Mouse (Mus musculus): ENCODE measurements around the gene Lysmd2. TPM values are rescaled to one million over a fixed set of nuclear protein-coding genes. Genes with fewer than 3 reads are reported as not detected.
"Not testable (repeated sequence)": the region's sequence is repeated elsewhere in the genome, so short reads cannot be mapped to it uniquely, and the experiment has no call there.

The Lysmd2 gene
- total and polyA plus RNA-seq, 3 experiments = not detected

- no peak overlapping the region for H3K27ac ChIP-seq (ENCODE audit: control insufficient read depth, low read depth, low read length)
- no peak for TF ChIP-seq MYB (IDR thresholded peaks at IDR 0.05; ENCODE audit: low read depth, low read length)
- TF ChIP-seq GATA1 (IDR thresholded peaks at IDR 0.05; ENCODE audit: low read depth, low read length) = peak; percentile 38; the same call in 1 of the 2 replicates
- H3K9me3 ChIP-seq (replicated peaks; ENCODE audit: insufficient read depth, low read length) = no peaks in the 10 kb centered on the region
- peaks cover 0 to 5% of the 10 kb centered on the region in 2 experiments; a peak in 1 of 4 replicates for H3K4me1 ChIP-seq (ENCODE audit: control insufficient read depth in 1 of 2, insufficient read depth in 2 of 2, low read length in 2 of 2)
- H3K79me2 ChIP-seq (ENCODE audit: control insufficient read depth, insufficient read depth, low read length, poor library complexity) = no peaks in the 10 kb centered on the region
- no peak overlapping the region for H3K9ac ChIP-seq (ENCODE audit: control insufficient read depth, low read depth, low read length, poor library complexity, severe bottlenecking)
- H3K27me3 ChIP-seq (ENCODE audit: control insufficient read depth in 1 of 2, insufficient read depth in 2 of 2, low read length in 2 of 2) = no peaks in the 10 kb centered on the region
- H3K4me3 ChIP-seq (ENCODE audit: control insufficient read depth in 1 of 2, insufficient read depth in 1 of 2, low read depth in 2 of 2, low read length in 2 of 2) = no peak overlapping the region
- peak; percentile 6 for DNase-seq (ENCODE audit: low read depth, low spot score)
- no peaks in the 10 kb centered on the region for H3K36me3 ChIP-seq (ENCODE audit: control insufficient read depth in 1 of 2, insufficient read depth in 2 of 2, low read length in 2 of 2)
These were observed 28.7 kb downstream of the Lysmd2 start for GRCm38 (mm10) chr9:75653981-75654911.

- not testable (repeated sequence) for H3K4me1 ChIP-seq (ENCODE audit: control insufficient read depth in 1 of 2, insufficient read depth in 2 of 2, low read length in 2 of 2); H3K27me3 ChIP-seq (ENCODE audit: control insufficient read depth in 1 of 2, insufficient read depth in 2 of 2, low read length in 2 of 2); H3K36me3 ChIP-seq (ENCODE audit: control insufficient read depth in 1 of 2, insufficient read depth in 2 of 2, low read length in 2 of 2); DNase-seq (ENCODE audit: low read depth, low spot score); H3K79me2 ChIP-seq (ENCODE audit: control insufficient read depth, insufficient read depth, low read length, poor library complexity); H3K4me3 ChIP-seq (ENCODE audit: control insufficient read depth in 1 of 2, insufficient read depth in 1 of 2, low read depth in 2 of 2, low read length in 2 of 2); H3K9me3 ChIP-seq (replicated peaks; ENCODE audit: insufficient read depth, low read length); H3K9ac ChIP-seq (ENCODE audit: control insufficient read depth, low read depth, low read length, poor library complexity, severe bottlenecking); H3K27ac ChIP-seq (ENCODE audit: control insufficient read depth, low read depth, low read length)
These were observed 30.9 kb downstream of the Lysmd2 start for GRCm38 (mm10) chr9:75656456-75656855.

- no peaks in the 10 kb centered on the region for H3K4me1 ChIP-seq (ENCODE audit: control insufficient read depth in 1 of 2, insufficient read depth in 2 of 2, low read length in 2 of 2)
- H3K9ac ChIP-seq (ENCODE audit: control insufficient read depth, low read depth, low read length, poor library complexity, severe bottlenecking) = no peak overlapping the region
- H3K27ac ChIP-seq (ENCODE audit: control insufficient read depth, low read depth, low read length) = no peak overlapping the region
- DNase-seq (ENCODE audit: low read depth, low spot score) = no peak
- TF ChIP-seq E2F4 (IDR thresholded peaks at IDR 0.05; ENCODE audit: borderline replicate concordance, low read depth, low read length) = no peak
- TF ChIP-seq POLR2AphosphoS5 (IDR thresholded peaks at IDR 0.05; ENCODE audit: borderline replicate concordance, low read depth, low read length) = no peak
- TF ChIP-seq NELFE (IDR thresholded peaks at IDR 0.05; ENCODE audit: low read depth, low read length) = no peak
- TF ChIP-seq ZNF384 (IDR thresholded peaks at IDR 0.05; ENCODE audit: low read depth, low read length) = no peak
- TF ChIP-seq POLR2AphosphoS2 (IDR thresholded peaks at IDR 0.05; ENCODE audit: low read length) = no peak
- TF ChIP-seq JUND (IDR thresholded peaks at IDR 0.05; ENCODE audit: low read depth, low read length) = no peak
- no peak for TF ChIP-seq SIN3A (IDR thresholded peaks at IDR 0.05; ENCODE audit: low read length)
- no peak for TF ChIP-seq RCOR1 (IDR thresholded peaks at IDR 0.05; ENCODE audit: low read depth, low read length)
- no peak for TF ChIP-seq BHLHE40 (IDR thresholded peaks at IDR 0.05; ENCODE audit: borderline replicate concordance, low read depth, low read length)
- no peak for TF ChIP-seq ELF1 (IDR thresholded peaks at IDR 0.05; ENCODE audit: low read depth, low read length)
- no peak for TF ChIP-seq TCF12 (IDR thresholded peaks at IDR 0.05; ENCODE audit: low read depth, low read length)
- no peak for TF ChIP-seq MYB (IDR thresholded peaks at IDR 0.05; ENCODE audit: low read depth, low read length)
- TF ChIP-seq TAL1 (IDR thresholded peaks at IDR 0.05; ENCODE audit: low read length) = no peak
- TF ChIP-seq GATA1 (IDR thresholded peaks at IDR 0.05; ENCODE audit: low read depth, low read length) = no peak
- H3K36me3 ChIP-seq (ENCODE audit: control insufficient read depth in 1 of 2, insufficient read depth in 2 of 2, low read length in 2 of 2) = no peaks in the 10 kb centered on the region
- no peaks in the 10 kb centered on the region for H3K9me3 ChIP-seq (replicated peaks; ENCODE audit: insufficient read depth, low read length)
- no peak overlapping the region for H3K4me3 ChIP-seq (ENCODE audit: control insufficient read depth in 1 of 2, insufficient read depth in 1 of 2, low read depth in 2 of 2, low read length in 2 of 2)
- no peaks in the 10 kb centered on the region for H3K27me3 ChIP-seq (ENCODE audit: control insufficient read depth in 1 of 2, insufficient read depth in 2 of 2, low read length in 2 of 2)
- H3K79me2 ChIP-seq (ENCODE audit: control insufficient read depth, insufficient read depth, low read length, poor library complexity) = no peaks in the 10 kb centered on the region
These were observed 35.4 kb downstream of the Lysmd2 start for GRCm38 (mm10) chr9:75660917-75661316.

Data from MEL (cell line).